Mouse (Mus musculus) heart, embryonic 15.5 days (tissue): ENCODE measurements around the gene Sall1. TPM values are rescaled to one million over a fixed set of nuclear protein-coding genes. Genes with fewer than 3 reads are reported as not detected.
A peak's percentile ranks its signal among the peaks of the same experiment; 100 is the strongest.

Experiments
- ATAC-seq: fragments of 200-750 bp; cut with Nextera tagmentation; replicated peaks from 2 replicates; pipeline ENCODE4 v1.8.0; 2017; ENCODE audit warnings: low read depth, moderate TSS enrichment; ENCODE audit not compliant: insufficient number of reproducible peaks, insufficient read depth, low FRiP score
- H3K27ac ChIP-seq: fragments of 300-500 bp; sonication (generic); 2 replicates; pipeline ENCODE4 v1.5.1; 2015; ENCODE audit warnings: mild to moderate bottlenecking, inconsistent platforms
- H3K27me3 ChIP-seq: fragments of 300-500 bp; sonication (generic); 2 replicates; pipeline ENCODE4 v1.6.1; 2015; ENCODE audit warnings: inconsistent platforms
- H3K36me3 ChIP-seq: fragments of 300-500 bp; sonication (generic); 2 replicates; pipeline ENCODE4 v1.6.1; 2015; ENCODE audit warnings: mild to moderate bottlenecking, inconsistent platforms
- H3K4me1 ChIP-seq: fragments of 300-500 bp; sonication (generic); replicated peaks from 2 replicates; pipeline ENCODE4 v1.6.1; 2015; ENCODE audit warnings: inconsistent platforms
- H3K4me2 ChIP-seq: fragments of 300-500 bp; sonication (generic); 2 replicates; pipeline ENCODE4 v1.6.1; 2015; ENCODE audit warnings: inconsistent platforms, mild to moderate bottlenecking, moderate library complexity
- H3K4me3 ChIP-seq: fragments of 300-500 bp; sonication (generic); 2 replicates; pipeline ENCODE4 v1.5.1; 2015; ENCODE audit warnings: mild to moderate bottlenecking, inconsistent platforms
- H3K9ac ChIP-seq: fragments of 300-500 bp; sonication (generic); 2 replicates; pipeline ENCODE4 v1.6.1; 2015; ENCODE audit warnings: mild to moderate bottlenecking, inconsistent platforms
- H3K9me3 ChIP-seq: fragments of 300-500 bp; sonication (generic); replicated peaks from 2 replicates; pipeline ENCODE4 v1.6.1; 2016; ENCODE audit warnings: inconsistent platforms
- WGBS: fragments of 180-500 bp; shearing (Covaris S2); methylation state at CpG from one replicate; pipeline ENCODE4 v1.1.7; 2015; ENCODE audit warnings: mixed read lengths; 5-methylcytosine and 5-hydroxymethylcytosine counted together
- polyA plus RNA-seq: library from polyadenylated mRNA; unstranded; fragments of >200 nt; fragmentation: Nextera tagmentation; extraction: Ambion mirVana; gene quantifications from 2 replicates; pipeline ENCODE4 v1.2.1, GENCODE M21; 2015

The Sall1 gene
- polyA plus RNA-seq, 1 experiment from 2014 or later, result 2.5 TPM

DNA sequence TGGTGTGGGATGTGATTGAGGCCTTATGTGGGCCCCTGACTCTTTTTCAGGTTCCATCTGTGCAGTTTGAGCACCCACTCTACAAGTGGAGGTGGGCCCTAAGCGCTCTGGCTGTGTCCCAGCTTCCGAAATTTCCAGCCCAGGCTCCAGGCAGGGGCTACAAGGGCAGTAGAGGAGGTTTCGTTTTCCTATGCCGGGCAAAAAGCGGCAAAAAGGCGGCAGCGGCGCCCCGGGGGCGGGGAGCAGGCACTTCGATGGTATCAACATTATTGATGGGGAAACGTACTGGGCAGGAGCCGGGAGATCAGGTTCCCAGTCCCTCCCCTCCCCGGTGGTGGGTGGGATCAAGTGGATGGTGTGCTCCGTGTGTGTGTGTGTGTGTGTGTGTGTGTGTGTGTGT, 2.3 kb upstream of the Sall1 start:
- peak overlapping the region; percentile 96 for H3K4me2 ChIP-seq
- H3K27ac ChIP-seq, result no peak overlapping the region

DNA sequence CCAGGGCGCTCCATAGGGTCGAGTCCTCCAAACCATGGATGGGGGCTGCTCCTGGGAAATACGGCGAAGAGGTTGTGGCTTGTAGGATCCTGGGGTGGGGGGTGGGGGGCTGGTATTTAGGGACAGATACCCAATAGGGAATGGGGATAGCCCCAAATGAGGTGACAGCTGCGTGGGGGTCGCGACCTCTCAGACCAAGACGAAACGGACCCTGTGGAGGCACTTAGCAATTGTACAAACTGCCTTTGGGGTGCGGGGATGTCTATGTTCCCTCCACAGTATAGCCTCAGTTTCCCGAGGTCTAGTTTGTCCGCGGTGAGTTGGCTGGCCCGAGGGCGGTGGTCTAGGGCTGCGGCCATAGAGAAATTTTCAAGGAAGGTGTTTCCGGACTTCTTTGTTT, 1.8 kb upstream of the Sall1 start:
- peaks cover 87% of the 10 kb centered on the region for H3K27me3 ChIP-seq
- no peak overlapping the region for H3K27ac ChIP-seq
- no peaks in the 10 kb centered on the region for H3K9me3 ChIP-seq
- peak overlapping the region; percentile 96 for H3K4me2 ChIP-seq
- H3K9ac ChIP-seq, result no peak overlapping the region
- H3K36me3 ChIP-seq, result no peaks in the 10 kb centered on the region
- peaks cover 53% of the 10 kb centered on the region for H3K4me1 ChIP-seq
- ATAC-seq, result no peak
- WGBS, result 6% methylated on average over 17 of the region's 17 CpGs
- H3K4me3 ChIP-seq, result peak overlapping the region; percentile 63

More for the DNA sequence above, 2.3 kb upstream of the Sall1 start:
- WGBS, result 2% methylated on average over 13 of the region's 15 CpGs
- H3K9me3 ChIP-seq, result no peaks in the 10 kb centered on the region
- no peaks in the 10 kb centered on the region for H3K36me3 ChIP-seq
- no peak for ATAC-seq
- 0 out of 2 replicates have a peak overlapping the region, but pooled peaks have one; percentile 27 for H3K9ac ChIP-seq
- H3K27me3 ChIP-seq, result peaks cover 88% of the 10 kb centered on the region
- H3K4me1 ChIP-seq, result peaks cover 50% of the 10 kb centered on the region
- peak overlapping the region; percentile 63 for H3K4me3 ChIP-seq

DNA sequence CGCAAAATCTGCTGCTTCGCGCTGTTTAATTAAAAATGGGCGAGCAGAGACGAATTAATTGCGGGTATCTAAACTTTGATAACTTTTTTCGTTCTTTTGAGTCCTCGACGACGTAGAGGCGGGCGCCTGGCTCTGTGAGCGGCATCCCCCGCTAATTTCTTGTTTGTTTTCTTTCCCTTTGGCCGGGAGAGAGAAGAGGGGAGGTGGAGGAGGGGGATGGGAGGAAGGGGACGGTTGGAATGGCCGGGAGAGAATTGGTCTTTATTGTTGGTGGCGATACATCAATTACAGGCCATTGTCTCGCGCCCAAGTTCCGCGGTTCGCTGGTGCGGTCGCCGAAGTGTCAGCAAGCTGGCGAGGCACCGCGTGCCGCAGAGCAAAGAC, 1.2 kb upstream of the Sall1 start:
- peaks cover 89% of the 10 kb centered on the region for H3K27me3 ChIP-seq
- 2% methylated on average over 30 of the region's 30 CpGs for WGBS
- no peak overlapping the region for H3K9ac ChIP-seq

DNA sequence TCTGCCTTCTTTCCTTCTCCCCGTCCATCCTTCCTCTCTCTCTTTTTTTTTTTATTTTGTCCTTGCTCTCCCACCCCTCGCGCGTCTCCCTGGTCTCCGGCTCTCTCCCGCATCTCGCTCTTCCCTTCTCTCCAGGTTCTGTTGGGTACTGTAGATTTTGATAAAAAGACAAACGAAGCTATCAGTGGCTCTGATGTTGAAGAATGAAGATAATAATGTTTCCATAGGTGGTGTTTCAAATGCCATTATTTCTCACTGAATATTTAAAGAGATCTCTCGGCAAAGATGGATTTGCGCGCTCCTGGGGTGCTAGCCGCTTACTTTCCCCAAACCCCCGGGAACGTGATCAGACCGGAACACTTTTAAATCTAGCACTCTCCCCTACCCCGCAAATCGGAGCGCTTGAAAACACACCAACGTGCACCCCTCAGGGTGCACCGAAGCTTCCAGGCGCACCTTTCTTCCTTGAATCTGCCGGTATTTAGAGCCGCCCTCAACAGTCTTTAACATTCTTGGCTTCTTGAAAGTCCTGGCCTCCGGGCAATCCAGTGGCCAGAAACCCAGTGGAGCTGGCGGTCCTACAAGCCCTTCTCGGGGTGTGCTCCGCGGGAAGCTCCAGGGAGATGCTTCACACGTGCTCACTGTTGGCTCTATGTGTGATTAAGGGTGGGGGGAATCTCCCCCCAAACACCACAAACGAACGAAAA, 702 bp upstream of the Sall1 start:
- ATAC-seq, result no peak
- Histone ChIP-seq H3K9ac (no peak overlapping the region), H3K4me3 (peak overlapping the region; percentile 63), H3K27me3 (peaks cover 87% of the 10 kb centered on the region), H3K4me2 (peak overlapping the region; percentile 96), H3K9me3 (no peaks in the 10 kb centered on the region), H3K4me1 (peaks cover 53% of the 10 kb centered on the region), H3K27ac (no peak overlapping the region), H3K36me3 (no peaks in the 10 kb centered on the region)
- 2% methylated on average over 31 of the region's 31 CpGs for WGBS

More for the DNA sequence above, 1.2 kb upstream of the Sall1 start:
- no peaks in the 10 kb centered on the region for H3K9me3 ChIP-seq
- H3K4me1 ChIP-seq, result peaks cover 53% of the 10 kb centered on the region
- ATAC-seq, result no peak
- peak overlapping the region; percentile 96 for H3K4me2 ChIP-seq
- H3K36me3 ChIP-seq, result no peaks in the 10 kb centered on the region
- H3K27ac ChIP-seq, result no peak overlapping the region
- H3K4me3 ChIP-seq, result peak overlapping the region; percentile 63

DNA sequence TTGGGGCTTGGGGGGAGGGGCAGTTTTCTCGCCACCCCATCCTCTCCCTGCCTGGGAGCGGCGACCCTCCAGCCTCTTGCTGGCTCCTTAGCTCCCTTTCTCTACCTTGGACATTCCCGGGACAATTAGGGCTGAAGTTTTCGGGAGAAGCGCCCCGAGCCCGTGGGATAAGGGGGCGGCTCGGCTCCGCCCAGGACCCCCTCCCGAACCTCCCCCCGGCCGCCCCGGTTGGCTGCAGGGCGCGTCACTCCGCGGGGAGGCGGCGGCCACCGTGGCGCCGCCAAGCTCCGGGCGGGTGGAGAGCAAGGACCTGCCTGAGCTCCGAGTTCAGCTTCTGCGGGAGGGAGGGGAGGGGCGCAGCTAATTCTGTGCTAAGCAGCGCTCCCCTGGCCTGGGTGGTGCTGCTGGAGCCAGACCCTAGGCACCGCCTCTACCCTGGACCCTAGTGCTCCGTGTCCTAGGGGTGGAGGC, 556 bp downstream of the Sall1 start:
- Histone ChIP-seq H3K36me3 (no peaks in the 10 kb centered on the region), H3K27me3 (peaks cover 78% of the 10 kb centered on the region), H3K9me3 (no peaks in the 10 kb centered on the region), H3K27ac (peak overlapping the region; percentile 70), H3K4me1 (peaks cover 53% of the 10 kb centered on the region), H3K4me2 (peak overlapping the region; percentile 96), H3K4me3 (peak overlapping the region; percentile 63), H3K9ac (peak overlapping the region; percentile 63)
- peak; percentile 73 for ATAC-seq
- WGBS, result under 1% methylated on average over 32 of the region's 32 CpGs

DNA sequence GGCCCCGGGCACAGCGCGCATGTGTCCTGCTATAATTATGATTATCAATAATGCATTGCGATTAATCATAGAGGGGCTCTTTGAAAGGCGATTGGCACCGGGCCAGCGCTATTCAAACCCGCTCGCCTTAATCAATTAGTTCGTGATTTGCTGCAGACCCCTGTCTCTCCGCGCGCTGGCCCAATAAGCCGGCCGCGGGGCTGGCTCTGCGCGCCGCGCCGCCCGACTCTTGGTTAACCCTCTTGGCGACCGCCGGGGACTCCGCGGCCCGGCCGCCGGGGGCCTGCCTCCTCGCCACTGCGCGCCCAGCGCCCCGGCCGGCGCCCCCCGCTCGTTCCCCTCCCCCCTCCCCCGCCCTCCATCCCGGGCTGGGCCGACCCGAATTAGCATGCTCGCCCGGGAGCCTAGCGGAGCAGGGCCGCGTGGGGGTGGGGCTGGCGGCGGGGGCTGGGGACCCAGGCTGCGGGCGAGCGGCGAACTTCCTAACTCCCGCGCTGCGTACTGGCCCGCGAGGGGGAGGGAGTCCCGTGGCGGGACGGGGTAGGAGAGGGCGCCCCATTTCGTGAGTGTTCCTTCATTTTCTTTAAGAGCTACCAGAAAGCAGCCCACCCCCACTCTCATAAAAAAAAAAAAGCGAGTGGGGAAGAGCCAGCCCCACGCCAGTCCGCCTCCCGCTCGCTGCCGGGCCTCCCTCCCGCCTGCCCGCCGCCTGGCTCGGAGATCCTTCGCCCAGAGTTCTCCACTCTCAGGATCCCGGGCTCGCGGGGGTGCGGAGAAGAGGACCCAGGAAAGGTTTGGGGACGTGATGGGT, 1.2 kb downstream of the Sall1 start:
- Histone ChIP-seq H3K4me3 (peak overlapping the region; percentile 63), H3K27me3 (peaks cover 78% of the 10 kb centered on the region), H3K27ac (peak overlapping the region; percentile 77), H3K9me3 (no peaks in the 10 kb centered on the region), H3K36me3 (no peaks in the 10 kb centered on the region), H3K4me1 (peaks cover 53% of the 10 kb centered on the region), H3K9ac (peak overlapping the region; percentile 63), H3K4me2 (peak overlapping the region; percentile 96)
- under 1% methylated on average over 74 of the region's 80 CpGs for WGBS
- peak; percentile 69 for ATAC-seq

DNA sequence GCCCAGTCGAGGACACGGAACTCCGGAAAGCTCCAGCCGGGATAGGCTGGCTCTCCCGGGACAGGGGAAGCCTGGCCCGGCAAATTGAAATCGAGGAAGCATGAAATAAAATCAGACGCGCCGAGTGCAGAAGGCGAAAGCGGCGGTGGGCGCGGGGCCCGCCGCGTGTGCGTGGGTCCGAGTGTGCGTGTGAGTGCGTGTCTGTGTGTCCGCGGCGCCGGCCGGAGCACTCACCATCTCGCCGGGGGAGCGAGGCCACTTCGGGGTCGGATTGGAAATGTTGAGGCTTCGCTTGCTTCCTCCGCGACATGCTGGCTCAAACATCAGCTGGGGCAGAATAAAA, 1.9 kb downstream of the Sall1 start:
- Histone ChIP-seq H3K9ac (peak overlapping the region; percentile 63), H3K4me1 (peaks cover 53% of the 10 kb centered on the region), H3K9me3 (no peaks in the 10 kb centered on the region), H3K27ac (peak overlapping the region; percentile 77), H3K4me2 (peak overlapping the region; percentile 96), H3K27me3 (peaks cover 73% of the 10 kb centered on the region), H3K4me3 (peak overlapping the region; percentile 63), H3K36me3 (no peaks in the 10 kb centered on the region)
- ATAC-seq, result no peak
- WGBS, result 0% methylated on average over 35 of the region's 35 CpGs

GRCm38 (mm10) chr8:89041421-89042117, 2.4 kb downstream of the Sall1 start:
- H3K36me3 ChIP-seq, result no peaks in the 10 kb centered on the region

DNA sequence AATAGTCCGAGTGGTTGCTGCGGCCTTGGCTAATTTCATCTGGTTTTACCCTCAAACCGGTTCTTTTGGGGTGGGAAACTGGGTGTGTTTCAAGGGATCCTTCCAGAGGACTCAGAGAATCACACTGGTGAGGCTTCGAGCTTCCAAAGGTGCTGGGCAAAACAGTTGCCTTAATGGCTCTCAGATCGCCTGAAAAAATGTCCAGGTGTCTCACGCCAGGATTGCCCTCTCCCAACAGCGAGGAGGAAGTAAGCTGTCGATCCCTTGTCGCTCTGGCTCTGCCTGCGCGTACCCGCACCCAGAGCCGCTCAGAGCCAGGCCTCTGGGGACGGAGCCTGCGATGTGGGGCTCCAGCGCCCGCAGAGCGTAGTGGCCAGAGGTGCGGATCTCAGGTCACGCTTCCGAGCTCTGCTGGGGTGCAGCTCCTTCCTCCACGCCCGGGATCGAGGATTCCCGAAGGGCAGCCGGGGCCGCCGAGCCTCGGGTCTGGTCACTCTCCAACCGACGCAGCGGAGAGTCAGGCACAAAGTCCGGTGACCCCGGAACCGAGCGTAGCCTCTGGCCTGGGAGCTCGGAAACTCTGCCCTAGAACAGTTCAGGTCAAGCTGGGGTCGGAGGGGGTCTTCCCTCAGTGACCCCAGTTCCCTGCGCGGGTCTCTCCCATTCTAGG, 3.1 kb downstream of the Sall1 start:
- peak overlapping the region; percentile 63 for H3K9ac ChIP-seq
- H3K4me2 ChIP-seq, result peak overlapping the region; percentile 96
- H3K27me3 ChIP-seq, result peaks cover 71% of the 10 kb centered on the region
- H3K36me3 ChIP-seq, result no peaks in the 10 kb centered on the region
- 8% methylated on average over 39 of the region's 40 CpGs for WGBS
- ATAC-seq, result no peak
- H3K27ac ChIP-seq, result peak overlapping the region; percentile 77
- peak overlapping the region; percentile 63 for H3K4me3 ChIP-seq
- peaks cover 43% of the 10 kb centered on the region for H3K4me1 ChIP-seq
- H3K9me3 ChIP-seq, result no peaks in the 10 kb centered on the region

More at GRCm38 (mm10) chr8:89041421-89042117, 2.4 kb downstream of the Sall1 start:
- peak overlapping the region; percentile 77 for H3K27ac ChIP-seq
- ATAC-seq, result no peak
- no peaks in the 10 kb centered on the region for H3K9me3 ChIP-seq
- H3K4me2 ChIP-seq, result peak overlapping the region; percentile 96
- H3K27me3 ChIP-seq, result peaks cover 72% of the 10 kb centered on the region
- peaks cover 48% of the 10 kb centered on the region for H3K4me1 ChIP-seq
- H3K9ac ChIP-seq, result peak overlapping the region; percentile 63
- under 1% methylated on average over 55 of the region's 55 CpGs for WGBS
- H3K4me3 ChIP-seq, result peak overlapping the region; percentile 63

DNA sequence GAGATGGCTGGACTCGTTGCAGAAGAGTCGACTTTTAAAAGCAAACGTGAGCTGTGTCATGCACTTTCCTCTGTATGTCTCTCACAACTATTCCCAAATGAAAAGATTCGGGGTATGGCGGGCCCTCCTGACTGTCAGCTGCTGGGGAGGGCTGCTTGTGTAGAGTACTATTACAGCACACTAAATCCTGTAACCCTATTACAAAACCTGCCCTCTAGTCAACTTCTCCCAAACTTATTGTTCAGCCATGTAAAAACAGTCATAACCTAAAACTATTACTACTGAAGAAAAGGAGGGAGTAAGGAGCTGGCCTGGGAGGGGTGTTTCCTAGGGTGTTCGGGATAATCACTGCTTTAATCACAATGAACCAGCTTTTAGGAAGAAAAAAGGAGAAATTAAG, 4.1 kb downstream of the Sall1 start:
- WGBS, result 57% methylated on average over 6 of the region's 6 CpGs
- no peak for ATAC-seq
- Histone ChIP-seq H3K36me3 (no peaks in the 10 kb centered on the region), H3K4me3 (peak overlapping the region; percentile 15; the same call in 1 of the 2 replicates), H3K27me3 (peaks cover 68% of the 10 kb centered on the region), H3K4me2 (0 out of 2 replicates have a peak overlapping the region, but pooled peaks have one; percentile 4), H3K9me3 (no peaks in the 10 kb centered on the region), H3K9ac (no peak overlapping the region), H3K27ac (no peak overlapping the region), H3K4me1 (peaks cover 33% of the 10 kb centered on the region)
